Mouse (Mus musculus) neural tube, embryonic 11.5 days (tissue): ENCODE measurements around the gene Ncan. TPM values are rescaled to one million over a fixed set of nuclear protein-coding genes. Genes with fewer than 3 reads are reported as not detected.
A peak's percentile ranks its signal among the peaks of the same experiment; 100 is the strongest.

ENCODE experiments used
- ATAC-seq: fragments of 200-750 bp; cut with Nextera tagmentation; 2 replicates; pipeline ENCODE4 v1.8.0; 2017; ENCODE audit warnings: moderate number of reproducible peaks, mild to moderate bottlenecking, moderate TSS enrichment, moderate library complexity; ENCODE audit not compliant: insufficient read depth, low FRiP score, low TSS enrichment
- DNase-seq: peaks from one replicate; pipeline ENCODE4 v3.0.0-alpha.2; 2015; ENCODE audit warnings: low spot score
- H3K27ac ChIP-seq: fragments of 300-500 bp; sonication (generic); 2 replicates; pipeline ENCODE4 v1.5.1; 2014; ENCODE audit warnings: low read depth, mild to moderate bottlenecking, low read length
- H3K27me3 ChIP-seq: fragments of 300-500 bp; sonication (generic); 2 replicates; pipeline ENCODE4 v1.6.1; 2014; ENCODE audit warnings: mild to moderate bottlenecking, low read length, mixed read lengths; ENCODE audit not compliant: control insufficient read depth, insufficient read depth
- H3K36me3 ChIP-seq: fragments of 300-500 bp; sonication (generic); 2 replicates; pipeline ENCODE4 v1.6.1; 2014; ENCODE audit warnings: mild to moderate bottlenecking, low read length, moderate library complexity, mixed read lengths; ENCODE audit not compliant: control insufficient read depth, insufficient read depth
- H3K4me1 ChIP-seq: fragments of 300-500 bp; sonication (generic); 2 replicates; pipeline ENCODE4 v1.6.1; 2014; ENCODE audit warnings: low read length, mixed read lengths; ENCODE audit not compliant: control insufficient read depth, insufficient read depth
- H3K4me2 ChIP-seq: fragments of 300-500 bp; sonication (generic); 2 replicates; pipeline ENCODE4 v1.6.1; 2014; ENCODE audit warnings: low read depth, mild to moderate bottlenecking, moderate library complexity
- H3K4me3 ChIP-seq: fragments of 300-500 bp; sonication (generic); 2 replicates; pipeline ENCODE4 v1.5.1; 2014; ENCODE audit warnings: low read depth, low read length
- H3K9ac ChIP-seq: fragments of 300-500 bp; sonication (generic); 2 replicates; pipeline ENCODE4 v1.6.1; 2014; ENCODE audit warnings: mild to moderate bottlenecking, low read length
- H3K9me3 ChIP-seq: fragments of 300-500 bp; sonication (generic); 2 replicates; pipeline ENCODE4 v1.6.1; 2016; ENCODE audit warnings: low read length; ENCODE audit not compliant: control insufficient read depth
- WGBS: fragments of 180-500 bp; shearing (Covaris S2); extraction: QIAGEN DNeasy Blood & Tissue Kit; methylation state at CpG from one replicate; pipeline ENCODE4 v1.1.7; 2014; 5-methylcytosine and 5-hydroxymethylcytosine counted together
- polyA plus RNA-seq: library from polyadenylated mRNA; unstranded; fragments of >200 nt; fragmentation: Nextera tagmentation; extraction: Ambion mirVana; gene quantifications from 2 replicates; pipeline ENCODE4 v1.2.1, GENCODE M21; 2014

Gene Ncan
- polyA plus RNA-seq, 1 experiment from 2014 or later = 59.7 TPM

DNA sequence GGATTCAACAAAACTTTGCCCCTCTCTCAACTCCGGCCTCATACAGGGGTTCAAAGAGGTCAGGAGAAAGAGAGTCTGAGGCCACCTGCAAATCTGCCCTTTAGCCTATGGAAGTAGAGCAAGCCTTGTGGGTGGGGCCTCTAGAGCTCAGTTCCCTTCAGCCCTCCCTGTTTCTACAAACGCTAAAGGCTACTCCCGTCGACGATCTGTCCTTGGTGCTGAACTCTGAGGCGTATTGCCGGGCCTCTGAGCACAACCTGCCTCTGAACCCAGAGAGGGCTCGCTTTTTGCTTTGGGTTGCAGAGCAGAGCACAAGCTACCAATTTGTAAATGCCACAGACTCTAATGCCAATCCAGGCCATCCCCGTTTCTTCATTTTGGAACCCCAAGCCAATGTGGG lies 3.1 kb downstream of the Ncan start:
- no peak overlapping the region for H3K4me3 ChIP-seq
- H3K36me3 ChIP-seq = no peaks in the 10 kb centered on the region; the same call in 1 of the 2 replicates

DNA sequence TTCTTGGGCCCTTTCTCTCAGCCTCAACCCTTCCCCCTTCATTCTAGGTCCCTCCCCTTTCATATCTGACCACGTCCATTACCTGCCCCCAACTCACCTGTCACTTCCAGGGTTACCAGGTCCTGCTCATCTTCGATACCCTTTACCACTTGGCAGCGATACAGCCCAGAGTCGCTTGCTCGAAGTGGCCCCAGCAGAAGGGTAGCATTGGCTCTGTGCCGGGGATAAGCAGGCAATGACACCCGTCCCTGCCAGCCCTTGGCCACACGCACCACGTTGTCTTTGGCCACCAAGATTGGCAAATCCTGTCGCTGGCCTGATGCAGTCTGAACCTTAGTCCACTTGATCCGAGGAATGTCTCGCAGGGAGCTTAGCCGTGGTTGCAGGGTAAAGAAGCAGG lies 5.8 kb downstream of the Ncan start:
- Histone ChIP-seq H3K27ac (no peak overlapping the region), H3K27me3 (peaks cover 60% of the 10 kb centered on the region), H3K4me3 (no peak overlapping the region), H3K4me1 (peaks cover 6% of the 10 kb centered on the region; the same call in 1 of the 2 replicates), H3K36me3 (peaks cover 2% of the 10 kb centered on the region; the same call in 1 of the 2 replicates), H3K9ac (no peak overlapping the region), H3K9me3 (no peaks in the 10 kb centered on the region), H3K4me2 (no peak overlapping the region)
- ATAC-seq (no peak), DNase-seq (no peak)
- 72% methylated on average over 13 of the region's 13 CpGs for WGBS

More for the DNA sequence above, 3.1 kb downstream of the Ncan start:
- DNase-seq = peak; percentile 46
- no peak overlapping the region for H3K9ac ChIP-seq
- no peaks in the 10 kb centered on the region for H3K9me3 ChIP-seq
- no peak for ATAC-seq
- H3K27me3 ChIP-seq = peaks cover 34% of the 10 kb centered on the region
- peaks cover 3% of the 10 kb centered on the region; the same call in 1 of the 2 replicates for H3K4me1 ChIP-seq
- H3K4me2 ChIP-seq = no peak overlapping the region
- 8% methylated on average over 9 of the region's 9 CpGs for WGBS
- H3K27ac ChIP-seq = no peak overlapping the region

GRCm38 (mm10) chr8:70114488-70114887 lies 6.2 kb downstream of the Ncan start:
- Histone ChIP-seq H3K4me1 (peaks cover 6% of the 10 kb centered on the region; the same call in 1 of the 2 replicates), H3K4me2 (no peak overlapping the region), H3K27me3 (peaks cover 61% of the 10 kb centered on the region), H3K9ac (no peak overlapping the region), H3K9me3 (no peaks in the 10 kb centered on the region), H3K27ac (no peak overlapping the region), H3K36me3 (peaks cover 2% of the 10 kb centered on the region; the same call in 1 of the 2 replicates), H3K4me3 (no peak overlapping the region)
- DNase-seq = no peak
- 25% methylated on average over 6 of the region's 6 CpGs for WGBS
- no peak for ATAC-seq

GRCm38 (mm10) chr8:70112401-70113016 lies 8.2 kb downstream of the Ncan start:
- 6% methylated on average over 43 of the region's 43 CpGs for WGBS
- no peak overlapping the region for H3K9ac ChIP-seq
- no peaks in the 10 kb centered on the region for H3K9me3 ChIP-seq
- ATAC-seq = no peak
- DNase-seq = peak; percentile 38
- no peak overlapping the region for H3K27ac ChIP-seq
- H3K4me3 ChIP-seq = no peak overlapping the region
- H3K36me3 ChIP-seq = peaks cover 4% of the 10 kb centered on the region; the same call in 1 of the 2 replicates
- peaks cover 2% of the 10 kb centered on the region; the same call in 1 of the 2 replicates for H3K4me1 ChIP-seq
- H3K4me2 ChIP-seq = no peak overlapping the region
- peaks cover 60% of the 10 kb centered on the region for H3K27me3 ChIP-seq

- peaks cover 60% of the 10 kb centered on the region for H3K27me3 ChIP-seq
- H3K4me2 ChIP-seq = no peak overlapping the region
- H3K27ac ChIP-seq = no peak overlapping the region
- peaks cover 2% of the 10 kb centered on the region; the same call in 1 of the 2 replicates for H3K4me1 ChIP-seq
- no peaks in the 10 kb centered on the region for H3K9me3 ChIP-seq
- peaks cover 4% of the 10 kb centered on the region; the same call in 1 of the 2 replicates for H3K36me3 ChIP-seq
- ATAC-seq (peak; percentile 26; the same call in 1 of the 2 replicates), DNase-seq (no peak)
- 48% methylated on average over 23 of the region's 23 CpGs for WGBS
- H3K9ac ChIP-seq = no peak overlapping the region
- no peak overlapping the region for H3K4me3 ChIP-seq
These were observed 9.4 kb downstream of the Ncan start for GRCm38 (mm10) chr8:70111192-70111795.

GRCm38 (mm10) chr8:70110451-70110850 lies 10.2 kb downstream of the Ncan start:
- ATAC-seq = no peak
- no peak overlapping the region for H3K9ac ChIP-seq
- no peaks in the 10 kb centered on the region for H3K9me3 ChIP-seq
- H3K27ac ChIP-seq = no peak overlapping the region
- H3K36me3 ChIP-seq = peaks cover 4% of the 10 kb centered on the region; the same call in 1 of the 2 replicates
- no peak for DNase-seq
- no peak overlapping the region for H3K4me3 ChIP-seq
- 82% methylated on average over 2 of the region's 2 CpGs for WGBS
- no peak overlapping the region for H3K4me2 ChIP-seq
- peaks cover 59% of the 10 kb centered on the region for H3K27me3 ChIP-seq
- peaks cover 2% of the 10 kb centered on the region; the same call in 1 of the 2 replicates for H3K4me1 ChIP-seq

DNA sequence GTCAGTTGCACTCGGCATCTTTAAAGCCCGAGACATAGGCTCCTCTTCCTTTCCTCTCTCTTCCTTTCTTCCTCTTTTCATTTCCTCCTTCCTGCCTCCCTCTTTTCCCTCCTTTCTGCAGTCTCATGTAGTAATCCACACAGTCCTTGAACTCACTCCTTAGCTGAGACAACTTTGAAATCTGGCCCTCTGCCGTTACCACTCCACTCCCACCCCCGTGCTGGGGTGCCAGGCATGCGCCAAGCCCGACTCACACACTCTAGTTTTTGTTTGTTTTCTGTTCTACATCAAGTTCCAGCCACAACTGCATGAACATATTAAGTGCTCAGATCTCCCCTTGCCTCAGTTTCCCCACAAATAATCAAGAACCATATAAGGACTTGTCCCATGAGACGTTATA lies 15.8 kb downstream of the Ncan start:
- Histone ChIP-seq H3K36me3 (peaks cover 2% of the 10 kb centered on the region; the same call in 1 of the 2 replicates), H3K4me3 (no peak overlapping the region), H3K9ac (no peak overlapping the region), H3K27ac (no peak overlapping the region), H3K9me3 (no peaks in the 10 kb centered on the region), H3K27me3 (peaks cover 5% of the 10 kb centered on the region; the same call in 1 of the 2 replicates), H3K4me2 (no peak overlapping the region), H3K4me1 (no peaks in the 10 kb centered on the region)
- ATAC-seq = no peak
- 83% methylated on average over 7 of the region's 7 CpGs for WGBS
- DNase-seq = no peak

- 23% methylated on average over 6 of the region's 6 CpGs for WGBS
- H3K27me3 ChIP-seq = peaks cover 2% of the 10 kb centered on the region; the same call in 1 of the 2 replicates
- H3K36me3 ChIP-seq = peaks cover 2% of the 10 kb centered on the region; the same call in 1 of the 2 replicates
These were observed 16.2 kb downstream of the Ncan start for GRCm38 (mm10) chr8:70104506-70104905.

More at GRCm38 (mm10) chr8:70104506-70104905, 16.2 kb downstream of the Ncan start:
- DNase-seq (no peak), ATAC-seq (0 out of 2 replicates have a peak, but pooled peaks have one; percentile 52)
- no peaks in the 10 kb centered on the region for H3K9me3 ChIP-seq
- no peaks in the 10 kb centered on the region for H3K4me1 ChIP-seq
- H3K9ac ChIP-seq = no peak overlapping the region
- no peak overlapping the region for H3K27ac ChIP-seq
- H3K4me2 ChIP-seq = no peak overlapping the region
- no peak overlapping the region for H3K4me3 ChIP-seq
